Mouse (Mus musculus): ENCODE measurements around the gene Zfp853.

The Zfp853 gene

DNA sequence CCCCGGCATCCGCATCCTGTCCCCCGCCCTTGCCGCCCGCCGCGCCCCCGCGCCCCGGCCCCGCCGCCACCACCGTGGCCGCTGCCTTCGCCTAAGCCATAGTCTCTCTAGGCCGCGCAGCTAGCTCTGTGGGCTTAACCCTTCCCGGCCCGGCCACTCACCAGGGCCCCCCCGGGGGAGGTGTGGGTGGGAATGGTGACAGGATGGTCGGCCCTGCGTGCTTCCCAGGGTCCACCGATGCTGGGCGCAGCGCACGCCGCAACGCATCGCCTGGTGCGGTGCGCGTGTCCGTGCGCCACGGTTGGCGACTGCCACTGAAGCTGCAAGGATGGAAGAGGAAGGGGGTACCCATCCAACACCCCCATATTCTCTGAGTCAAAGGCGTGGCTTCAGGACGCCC, at the start of gene Zfp853:
TSS of gene Zfp853 (minus strand) at position 220 of the 400 bp plus-strand sequence.
- DNase-seq = no peak

DNA sequence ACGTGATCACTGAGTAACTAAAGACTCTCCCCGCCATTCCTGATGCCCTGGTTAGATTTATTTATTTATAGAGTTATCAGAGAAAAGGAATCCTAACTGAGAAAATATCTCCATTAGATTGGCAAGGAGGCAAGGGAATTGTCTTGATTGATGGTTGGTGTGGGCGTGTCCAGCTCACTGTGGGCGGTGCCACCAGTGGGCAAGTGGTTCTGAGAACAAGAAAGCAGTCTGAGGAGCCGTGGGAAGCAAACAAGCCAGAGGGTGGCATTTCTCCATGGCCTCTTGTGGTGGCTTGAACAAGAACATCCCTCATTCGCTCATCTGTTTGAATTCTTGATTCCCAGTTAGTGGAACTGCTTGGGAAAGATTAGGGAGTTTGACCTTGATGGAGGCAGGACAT, 46.2 kb upstream of the Zfp853 start:
- DNase-seq = no peak

DNA sequence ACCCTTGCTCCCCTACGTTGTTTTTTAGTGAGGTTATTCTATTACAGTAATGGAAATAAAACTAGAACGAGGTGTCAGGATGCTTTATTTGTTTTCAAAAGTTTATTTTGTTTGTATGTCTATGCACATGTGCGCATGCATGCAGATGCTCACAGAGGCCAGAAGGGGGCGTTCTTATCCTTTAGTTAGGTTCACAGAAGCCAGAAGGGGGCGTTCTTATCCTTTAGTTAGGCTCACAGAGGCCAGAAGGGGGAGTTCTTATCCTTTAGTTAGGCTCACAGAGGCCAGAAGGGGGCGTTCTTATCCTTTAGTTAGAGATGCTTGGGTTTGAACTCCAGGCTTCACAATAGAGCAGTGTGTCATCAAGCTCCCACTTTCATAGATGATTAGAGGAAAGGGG, 43.1 kb upstream of the Zfp853 start:
- DNase-seq = no peak

DNA sequence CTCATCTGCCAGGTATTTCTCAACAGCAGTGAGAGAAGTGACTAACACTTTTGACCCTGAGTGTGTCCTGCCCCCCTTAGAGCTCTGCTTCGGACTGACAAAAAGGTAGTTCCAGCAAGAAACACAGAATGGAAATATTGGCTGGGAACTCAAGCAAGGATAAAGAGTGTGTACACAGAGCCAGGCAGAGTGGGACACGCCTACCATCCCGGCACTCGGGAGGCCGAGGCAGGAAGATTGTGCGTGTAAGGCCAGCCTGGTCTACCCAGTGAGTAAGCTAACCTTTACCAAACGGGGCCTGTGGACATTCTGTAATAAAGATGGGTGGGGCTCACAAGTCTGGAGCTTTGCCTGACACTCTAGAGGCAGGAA, 41.7 kb upstream of the Zfp853 start:
- no peak for DNase-seq

DNA sequence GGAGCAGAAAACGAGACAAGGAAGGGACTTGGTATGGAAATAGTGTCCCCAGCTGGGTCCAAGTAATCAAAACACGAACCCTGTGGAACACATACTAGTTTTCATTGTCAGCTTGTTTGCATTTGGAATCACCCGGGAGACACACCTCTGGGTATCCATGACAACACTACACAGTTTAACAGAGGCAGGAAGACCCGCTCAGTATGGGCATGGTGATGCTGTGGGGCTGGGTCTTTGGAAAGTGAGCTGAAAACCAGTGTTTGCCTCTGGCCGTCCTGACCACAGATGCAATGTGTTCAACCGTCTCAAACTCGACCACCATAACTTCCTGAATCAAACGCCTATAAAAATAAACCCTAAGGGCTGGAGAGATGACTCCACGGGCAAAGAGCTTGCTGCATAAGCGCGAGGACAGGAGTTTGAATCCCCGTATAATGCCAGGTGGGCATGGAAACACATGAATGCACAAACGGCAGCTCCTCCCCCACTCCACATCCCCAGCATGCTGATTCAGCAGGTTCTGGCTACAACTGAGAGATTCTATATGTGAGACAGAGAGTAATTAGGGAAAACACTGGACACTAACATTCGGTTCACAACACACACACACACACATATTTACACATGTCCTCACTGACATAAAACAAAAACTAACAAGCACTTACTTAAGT, 41.1 kb upstream of the Zfp853 start:
- DNase-seq = no peak

DNA sequence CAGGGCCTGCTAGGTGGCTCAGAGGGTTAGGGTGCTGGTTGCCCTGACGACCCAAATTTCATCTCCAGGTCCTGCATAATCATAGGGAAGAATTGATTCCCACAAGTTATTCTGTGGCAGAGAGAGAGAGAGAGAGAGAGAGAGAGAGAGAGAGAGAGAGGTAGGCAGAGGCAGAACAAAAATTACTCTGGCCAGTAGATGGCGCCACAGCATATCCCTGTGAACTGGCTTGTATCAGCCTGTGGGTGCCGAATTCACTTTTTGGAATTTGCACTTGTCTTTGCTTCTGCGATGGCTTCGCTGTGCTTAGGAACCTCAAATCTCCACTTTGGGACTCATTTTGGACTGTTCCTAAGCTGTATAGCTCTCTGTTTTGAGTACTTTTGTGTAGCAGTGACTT, 40.4 kb upstream of the Zfp853 start:
- peak; percentile 46 to 60 for DNase-seq

DNA sequence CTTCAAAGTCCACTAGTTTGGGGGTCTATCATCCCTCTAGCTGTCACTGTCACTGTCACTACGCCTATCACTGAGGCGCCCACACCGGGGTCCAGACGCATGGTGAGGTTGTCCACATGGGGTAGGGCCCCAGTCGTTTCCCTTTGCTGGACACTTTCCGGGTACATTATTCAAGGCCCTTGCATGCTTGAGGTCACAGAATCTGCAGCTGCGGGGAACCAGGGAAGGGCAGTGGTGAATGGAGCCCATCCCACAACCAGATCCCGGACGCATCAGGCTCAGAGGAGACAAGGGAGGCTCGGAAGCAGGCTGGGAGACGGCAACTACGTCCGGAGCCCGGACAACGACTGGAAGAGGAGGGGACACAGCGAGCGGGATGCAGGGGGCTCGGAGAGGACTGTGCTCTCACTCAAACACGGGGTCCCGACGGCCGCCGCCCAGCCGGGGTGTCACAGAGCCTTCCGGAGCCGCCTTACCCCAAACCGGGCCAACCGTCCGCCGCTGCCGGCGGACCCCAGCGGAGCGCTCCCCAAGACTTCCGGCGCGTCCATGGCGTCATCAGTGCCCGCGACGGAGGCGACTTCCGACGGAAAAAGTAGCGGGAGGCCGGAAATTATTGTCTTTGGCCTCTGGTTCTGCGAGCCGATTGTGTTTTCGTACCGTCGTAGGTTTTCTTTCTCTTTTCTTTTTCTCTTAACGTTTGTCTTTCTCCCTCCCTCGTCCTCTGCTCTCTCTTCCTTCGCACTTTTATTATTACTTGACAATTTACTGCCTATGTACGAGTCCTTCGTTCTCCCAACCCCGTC, 35.5 kb upstream of the Zfp853 start, which contains the start of gene Zdhhc4:
TSS of gene Zdhhc4 (minus strand) at position 567 of the 806 bp plus-strand sequence.
- peak; percentile 89 to 91 for DNase-seq

DNA sequence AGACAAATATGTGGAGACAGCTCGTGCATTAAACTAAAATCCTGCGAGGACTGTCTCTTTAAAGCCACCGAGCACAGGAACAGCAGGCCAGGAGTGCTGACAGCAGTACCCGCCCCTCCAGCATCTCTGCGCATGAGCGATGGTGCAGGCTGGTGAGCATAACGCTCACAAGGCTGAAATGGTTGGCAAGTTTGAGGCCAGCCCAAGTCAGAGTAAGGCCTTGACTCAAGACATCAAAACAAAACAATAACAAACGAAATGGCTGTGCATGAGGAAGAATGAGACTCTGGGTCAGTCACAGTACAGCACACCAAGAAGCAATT, 23.8 kb upstream of the Zfp853 start:
- no peak for DNase-seq

DNA sequence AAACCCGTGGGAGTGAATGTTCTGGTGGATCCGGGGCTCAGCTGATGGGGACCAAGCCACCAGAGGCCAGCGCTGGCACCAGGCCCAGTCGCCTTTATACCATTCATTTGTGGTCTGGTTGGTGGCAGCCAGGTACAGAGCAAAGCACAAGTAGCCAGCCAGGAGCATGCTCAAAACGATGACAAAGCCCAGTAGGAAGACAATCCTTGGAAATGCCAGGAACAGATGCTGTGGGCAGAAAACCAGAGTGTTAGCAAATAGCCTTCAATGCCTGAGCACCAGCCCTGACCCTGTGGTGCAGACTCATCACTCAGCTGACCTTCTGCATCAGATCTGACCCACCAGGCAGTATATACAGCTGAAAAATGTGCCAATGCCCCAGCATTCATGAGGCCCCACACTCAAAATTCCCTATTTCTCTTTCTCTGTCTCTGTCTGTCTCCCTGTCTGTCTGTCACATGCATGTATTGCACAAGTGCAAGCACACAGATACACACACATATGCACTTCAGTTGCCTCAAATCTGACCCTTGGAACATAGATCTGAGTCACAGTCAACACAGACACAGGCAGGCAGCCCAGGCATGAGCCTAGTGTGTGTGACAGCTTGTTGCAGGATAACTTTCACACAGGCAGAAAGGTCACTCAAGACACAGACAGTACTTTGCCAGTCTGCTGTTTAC, 23.3 kb upstream of the Zfp853 start:
- no peak for DNase-seq

DNA sequence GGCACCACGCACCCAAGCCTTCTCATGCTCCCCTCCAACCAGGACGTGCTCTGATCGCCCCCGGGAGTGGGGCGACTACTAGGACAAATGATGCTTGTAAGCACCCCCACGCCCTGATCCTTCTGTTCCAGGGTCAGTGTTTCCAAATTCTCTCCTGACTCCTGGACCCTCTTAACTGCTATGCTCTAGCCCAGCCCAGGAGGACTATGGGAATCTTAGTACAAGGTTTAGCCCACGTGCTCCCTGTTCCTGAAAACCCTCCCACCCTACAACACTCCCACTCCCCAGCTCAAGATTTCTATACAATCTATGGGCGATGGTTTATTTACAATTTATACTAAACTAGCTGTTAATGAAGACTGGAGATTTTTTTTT, 22.1 kb upstream of the Zfp853 start:
- DNase-seq = no peak

DNA sequence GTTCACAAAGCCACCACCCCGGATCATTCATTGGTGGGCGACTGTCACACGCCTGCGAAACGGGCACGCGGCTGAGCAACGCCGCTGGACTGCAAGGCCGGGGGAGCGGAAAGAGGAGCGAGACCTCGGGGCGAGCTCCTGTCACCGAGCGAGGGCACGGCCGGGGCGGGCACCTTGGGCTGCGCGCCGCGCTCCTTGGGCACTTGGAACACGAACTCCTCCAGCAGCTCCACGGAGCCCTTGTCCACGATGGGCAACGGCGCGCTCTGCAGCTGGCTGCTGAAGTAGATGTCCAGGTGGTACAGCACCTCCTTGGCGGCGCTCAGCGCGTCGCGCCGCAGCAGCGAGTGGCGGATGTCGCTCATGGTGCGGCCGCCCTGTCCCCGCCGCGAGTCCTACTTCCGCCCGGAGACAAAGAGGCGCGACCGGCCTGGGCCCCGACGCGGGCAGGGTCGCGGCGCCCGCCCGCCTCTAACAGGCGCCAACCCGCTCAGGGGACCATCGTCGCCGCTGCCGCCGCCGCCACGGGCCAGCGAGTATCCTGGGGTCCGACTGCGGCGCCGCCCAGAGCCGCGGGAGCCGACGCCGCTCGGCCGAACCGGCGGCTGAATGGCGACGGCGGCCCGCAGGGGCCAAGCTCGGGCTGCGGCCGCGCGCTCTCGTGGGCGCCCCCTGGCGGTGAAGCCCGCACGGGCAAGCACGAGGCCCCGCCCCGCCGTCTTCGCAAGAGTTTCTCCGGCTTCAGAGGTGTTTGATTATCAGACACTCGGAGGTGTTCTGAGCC, 21.5 kb upstream of the Zfp853 start, which contains the start of gene E130309D02Rik:
TSS of gene E130309D02Rik (minus strand) at position 631 of the 784 bp plus-strand sequence.
- DNase-seq = peak; percentile 90

DNA sequence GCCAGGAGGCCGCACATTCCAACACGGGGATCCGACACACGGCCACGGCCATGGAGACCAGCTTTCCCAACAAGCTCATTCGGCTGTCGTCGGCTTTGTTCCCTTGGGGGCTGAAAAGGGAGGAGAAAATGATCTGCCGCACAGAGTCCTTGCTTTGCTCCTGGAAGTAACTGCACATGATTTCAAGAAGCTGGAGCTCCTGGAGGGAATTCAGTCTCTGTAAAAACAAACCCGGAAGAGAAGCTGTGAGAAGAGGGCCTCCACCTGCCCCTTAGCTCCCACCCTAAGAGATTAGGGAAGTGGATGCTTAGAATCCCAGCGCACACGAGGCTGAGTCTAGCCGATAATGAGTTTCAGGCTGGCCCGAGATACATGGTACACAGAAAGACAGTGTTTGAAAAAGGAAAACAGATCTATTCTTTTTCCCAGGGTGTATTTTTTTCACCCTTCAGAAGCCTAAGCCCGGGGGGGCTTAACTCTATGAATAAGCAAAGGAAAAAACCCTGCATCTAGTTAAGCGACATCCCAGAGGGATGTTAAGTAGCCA, 20.8 kb upstream of the Zfp853 start:
- no peak for DNase-seq

DNA sequence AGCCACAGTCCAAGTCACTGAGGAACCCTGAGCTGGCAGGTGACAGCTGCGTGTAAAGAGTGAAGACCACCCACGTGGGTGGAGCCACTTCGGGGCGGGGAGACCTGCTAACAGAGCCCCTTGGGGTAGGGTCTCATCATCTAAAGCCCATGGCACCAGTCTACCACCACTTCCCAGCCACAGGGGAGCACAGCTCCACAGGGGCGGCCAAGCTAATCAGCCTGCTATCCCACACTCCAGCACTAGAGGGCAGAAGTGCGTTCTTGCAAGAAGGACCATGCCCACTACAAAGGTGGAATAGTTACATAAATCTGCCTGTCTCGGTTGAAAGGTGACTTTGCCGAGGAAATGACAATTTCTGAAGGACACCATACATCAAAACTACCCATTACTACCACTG, 18.5 kb upstream of the Zfp853 start:
- peak; percentile 74 to 77 for DNase-seq

DNA sequence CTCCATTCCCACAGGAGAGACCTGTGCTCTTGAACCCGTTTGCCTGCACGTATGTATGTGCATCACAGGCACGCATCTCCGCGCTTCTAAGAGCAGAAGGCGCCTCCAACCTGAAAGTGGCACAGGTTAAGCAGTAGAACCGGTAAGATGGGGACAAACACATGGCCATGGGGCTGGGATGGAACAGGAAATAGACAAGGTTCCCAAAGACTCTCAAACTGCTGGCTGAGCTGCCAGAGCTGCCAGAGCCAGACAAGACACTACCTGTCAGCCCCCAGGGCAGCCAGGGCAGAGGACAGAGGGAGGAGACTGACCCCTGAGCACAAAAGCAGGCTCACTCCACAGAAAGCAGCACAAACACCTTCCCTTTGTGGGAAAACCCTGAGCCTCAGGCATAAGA, 16.5 kb upstream of the Zfp853 start:
- no peak for DNase-seq

DNA sequence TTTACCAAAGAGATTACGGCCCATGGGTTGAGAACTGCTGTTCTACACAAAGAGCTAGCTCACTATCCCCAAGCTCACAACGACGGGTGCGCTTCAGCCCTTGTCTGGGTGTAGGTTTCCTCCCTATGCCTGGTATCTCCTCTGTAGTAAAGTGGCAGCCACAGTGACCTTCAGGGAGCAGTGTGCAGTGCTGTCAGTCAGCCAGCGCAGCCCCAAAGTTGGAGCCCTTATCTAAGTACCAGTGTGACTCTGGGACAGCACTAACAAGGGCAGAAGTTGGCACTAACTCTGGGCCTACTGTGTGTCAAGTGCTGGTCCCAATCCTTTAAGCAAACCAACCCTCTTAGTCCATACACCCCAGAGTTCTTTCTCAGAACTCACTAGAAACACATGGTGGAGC, 15.4 kb upstream of the Zfp853 start:
- DNase-seq = no peak

DNA sequence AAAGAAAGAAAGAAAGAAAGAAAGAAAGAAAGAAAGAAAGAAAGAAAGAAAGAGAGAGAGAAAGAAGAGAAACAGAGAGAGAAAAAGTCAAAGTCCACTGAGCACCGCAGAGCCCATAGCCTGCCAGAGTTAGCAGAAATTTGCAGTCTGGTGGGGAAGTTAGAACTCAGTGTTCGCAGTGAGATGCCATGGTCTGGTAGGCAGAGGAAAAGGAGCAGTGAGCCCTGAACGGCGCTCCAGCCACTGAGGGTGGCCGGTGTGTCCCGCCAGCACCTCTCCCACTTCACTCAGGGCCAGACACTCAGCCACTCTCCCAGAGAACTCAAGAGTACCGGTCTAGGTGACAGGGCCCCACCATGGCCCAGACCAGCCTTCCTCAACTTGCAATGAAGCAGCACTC, 10.8 kb upstream of the Zfp853 start:
- DNase-seq = no peak

DNA sequence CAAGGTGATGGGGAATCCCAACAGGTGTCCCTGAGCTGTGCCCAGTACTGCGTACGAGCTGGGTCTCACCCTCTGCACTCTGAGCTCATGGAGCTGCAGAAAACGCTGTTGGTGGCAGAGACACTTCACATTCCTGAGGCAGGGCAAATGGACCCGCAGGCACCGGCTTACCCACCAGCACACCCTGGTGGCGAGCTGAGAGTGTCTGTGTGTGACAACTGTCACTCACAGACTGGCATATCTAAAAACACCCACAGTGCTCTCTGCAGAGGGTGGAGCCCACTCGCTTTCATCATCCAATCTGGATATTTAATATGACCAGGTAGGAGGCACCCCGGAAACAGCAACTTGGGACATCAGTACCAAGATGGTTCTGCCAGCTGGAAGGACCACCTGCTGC, 7.9 kb upstream of the Zfp853 start:
- DNase-seq = no peak

DNA sequence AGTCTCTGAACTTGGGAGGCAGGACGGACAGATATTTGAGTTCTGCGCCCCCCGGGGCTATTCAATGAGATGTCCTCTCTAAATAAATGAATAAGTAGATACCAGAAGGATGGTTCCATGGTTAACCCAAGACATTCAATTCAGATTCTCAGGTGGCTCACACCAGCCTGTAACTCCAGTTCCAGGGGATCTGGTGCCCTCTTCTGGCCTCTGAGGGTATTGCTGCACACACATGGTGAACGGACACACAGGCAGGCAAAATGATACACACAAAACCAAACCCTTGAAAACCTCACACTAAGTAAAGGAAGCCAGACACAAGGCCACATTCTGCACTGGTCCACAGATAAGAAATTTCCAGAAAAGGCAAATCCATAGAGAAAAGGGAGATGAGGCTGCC, 6.3 kb upstream of the Zfp853 start:
- peak; percentile 45 to 56 for DNase-seq

DNA sequence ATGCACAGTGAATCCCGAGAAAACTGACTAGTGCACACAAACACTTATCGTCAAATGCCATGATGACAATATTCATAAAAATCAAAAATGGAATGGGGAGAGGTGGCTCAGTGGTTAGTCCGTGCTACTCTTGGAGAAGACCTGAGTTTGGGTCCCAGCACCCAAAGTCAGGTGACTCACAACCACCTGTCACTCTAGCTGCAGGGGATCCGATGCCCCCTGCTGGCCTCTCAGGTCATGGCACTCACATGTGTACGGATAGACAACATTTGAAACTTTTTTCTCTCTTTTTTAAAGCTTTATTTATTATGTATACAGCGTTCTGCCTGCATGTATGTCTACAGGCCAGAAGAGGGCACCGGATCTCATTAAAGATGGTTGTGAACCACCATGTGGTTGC, 5.0 kb upstream of the Zfp853 start:
- DNase-seq = no peak

DNA sequence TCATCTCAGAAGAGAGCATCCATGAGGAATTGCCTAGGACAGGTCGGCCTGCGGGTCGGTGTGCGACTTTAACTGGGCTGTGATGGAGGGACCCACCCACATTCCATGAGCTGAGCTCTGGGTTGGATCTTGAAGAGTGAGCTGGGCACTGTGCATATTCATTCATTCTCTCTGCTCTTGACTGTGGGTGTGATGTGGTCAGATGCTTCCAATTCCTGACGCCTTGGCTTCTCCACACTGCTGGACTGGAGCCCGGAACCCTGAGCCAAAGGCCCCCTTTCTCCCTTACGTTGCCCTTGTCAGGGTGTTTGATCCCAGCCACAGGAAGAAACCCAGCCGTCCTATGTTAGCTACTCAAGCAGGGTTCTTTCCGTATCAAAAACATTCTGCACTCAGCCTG, 4.6 kb upstream of the Zfp853 start:
- no peak for DNase-seq

DNA sequence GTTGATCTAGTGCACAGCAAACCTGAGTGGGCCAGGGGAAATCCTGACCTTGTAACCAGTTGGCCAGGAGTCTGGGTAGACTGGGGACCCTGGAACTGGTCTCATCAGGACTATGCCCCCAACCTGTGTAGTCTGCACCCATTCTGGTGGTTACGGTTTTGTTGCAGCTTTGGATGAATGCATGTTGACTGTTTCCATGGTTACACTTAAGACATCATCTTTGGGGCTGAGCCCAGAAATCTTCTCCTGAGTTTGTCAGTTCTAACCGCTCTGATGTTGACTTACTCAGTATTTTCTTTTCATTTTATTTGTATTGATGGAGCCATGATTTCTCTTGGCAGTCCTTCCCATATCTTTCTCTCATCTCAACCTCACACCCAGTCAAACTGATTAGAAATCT, 1.9 kb upstream of the Zfp853 start:
- DNase-seq = no peak

DNA sequence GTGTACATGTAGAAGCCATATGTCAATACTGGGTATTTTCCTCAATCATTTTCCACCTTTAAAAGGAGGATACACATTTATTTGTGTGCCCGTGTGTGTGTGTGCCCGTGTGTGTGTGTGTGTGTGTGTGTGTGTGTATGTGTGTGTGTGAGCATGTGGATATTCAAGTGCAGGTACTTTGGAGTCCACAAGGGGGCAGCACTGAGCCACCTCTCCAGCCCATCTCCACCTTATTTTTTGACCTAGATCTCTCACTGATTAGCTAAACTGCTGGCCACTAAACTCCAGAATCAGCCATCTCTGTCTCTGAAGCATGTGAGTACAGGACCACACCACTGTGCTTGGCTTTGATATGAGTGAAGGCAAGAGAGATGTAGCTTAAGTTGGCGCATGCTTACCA, 1.4 kb upstream of the Zfp853 start:
- no peak for DNase-seq

DNA sequence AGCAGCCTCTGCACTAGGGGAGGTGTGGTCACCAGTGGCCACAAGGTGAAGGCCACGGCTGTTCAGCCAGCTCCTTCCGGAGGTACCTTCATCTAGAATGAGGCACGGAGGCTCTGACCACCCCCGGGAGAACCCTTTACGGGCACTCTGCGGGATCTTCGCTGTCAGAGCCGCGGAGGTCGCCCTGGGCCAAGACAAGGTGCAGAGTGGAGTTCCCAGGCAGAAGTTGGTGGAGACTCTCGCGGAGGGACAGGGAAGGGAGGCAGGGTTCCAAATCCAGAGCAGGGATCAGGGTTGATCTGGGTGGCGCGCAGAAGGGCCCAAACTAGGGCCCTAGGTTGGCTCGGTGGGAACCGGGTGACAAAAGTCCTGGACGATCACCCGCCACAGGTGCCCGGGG, 544 bp downstream of the Zfp853 start:
- no peak for DNase-seq
